Mouse (Mus musculus) stomach, embryonic 15.5 days (tissue): Measurements from ENCODE around the gene Snhg11. TPM values are rescaled to one million over a fixed set of nuclear protein-coding genes. Genes with fewer than 3 reads are reported as not detected.

Source experiments
- ATAC-seq: fragments of 200-750 bp; cut with Nextera tagmentation; 2 replicates; pipeline ENCODE4 v1.8.0; 2017; ENCODE audit warnings: low read depth, moderate number of reproducible peaks, moderate TSS enrichment; ENCODE audit not compliant: insufficient read depth, low FRiP score
- H3K27ac ChIP-seq: fragments of 300-500 bp; sonication (generic); 2 replicates; pipeline ENCODE4 v1.5.1; 2015; ENCODE audit warnings: mild to moderate bottlenecking, inconsistent platforms
- H3K27me3 ChIP-seq: fragments of 300-500 bp; sonication (generic); replicated peaks from 2 replicates; pipeline ENCODE4 v1.6.1; 2015; ENCODE audit warnings: inconsistent platforms
- H3K36me3 ChIP-seq: fragments of 300-500 bp; sonication (generic); 2 replicates; pipeline ENCODE4 v1.6.1; 2015; ENCODE audit warnings: inconsistent platforms
- H3K4me1 ChIP-seq: fragments of 300-500 bp; sonication (generic); 2 replicates; pipeline ENCODE4 v1.6.1; 2015; ENCODE audit warnings: inconsistent platforms
- H3K4me2 ChIP-seq: fragments of 300-500 bp; sonication (generic); 2 replicates; pipeline ENCODE4 v1.6.1; 2015; ENCODE audit warnings: mild to moderate bottlenecking, inconsistent platforms
- H3K4me3 ChIP-seq: fragments of 300-500 bp; sonication (generic); replicated peaks from 2 replicates; pipeline ENCODE4 v1.5.1; 2015; ENCODE audit warnings: inconsistent platforms
- H3K9ac ChIP-seq: fragments of 300-500 bp; sonication (generic); 2 replicates; pipeline ENCODE4 v1.6.1; 2015; ENCODE audit warnings: inconsistent platforms
- H3K9me3 ChIP-seq: fragments of 300-500 bp; sonication (generic); 2 replicates; pipeline ENCODE4 v1.6.1; 2016; ENCODE audit warnings: inconsistent platforms
- whole genome bisulfite sequencing: fragments of 180-500 bp; shearing (Covaris S2); methylation state at CpG from one replicate; pipeline ENCODE4 v1.1.7; 2015; 5-methylcytosine and 5-hydroxymethylcytosine counted together
- polyA plus RNA-seq: library from polyadenylated mRNA; unstranded; fragments of >200 nt; fragmentation: Nextera tagmentation; extraction: Ambion mirVana; gene quantifications from 2 replicates; pipeline ENCODE4 v1.2.1, GENCODE M21; 2015

Gene Snhg11
- polyA plus RNA-seq, 1 experiment from 2014 or later = 6.9 TPM

DNA sequence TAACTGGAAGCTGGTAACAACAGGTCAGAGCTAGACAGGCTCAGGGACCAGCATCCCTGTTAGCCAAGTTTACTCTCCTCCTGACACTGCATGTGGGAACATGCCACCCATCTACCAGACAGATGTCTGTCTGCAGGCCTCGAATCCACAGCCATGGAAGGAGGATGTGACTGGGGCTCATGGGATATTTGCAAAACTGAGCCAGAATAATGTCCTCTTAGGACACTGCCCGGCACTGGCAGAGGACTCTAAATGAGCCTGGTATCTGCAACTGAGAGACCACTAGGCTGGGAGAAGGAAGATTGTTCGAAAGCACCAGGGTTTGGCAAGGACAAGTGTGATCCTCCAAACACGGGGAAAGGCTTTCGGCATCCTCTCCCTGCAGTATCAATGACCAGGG, 19.3 kb upstream of the Snhg11 start:
- Histone ChIP-seq H3K27ac (no peak overlapping the region), H3K36me3 (peaks cover 51% of the 10 kb centered on the region)
- no peak for ATAC-seq

DNA sequence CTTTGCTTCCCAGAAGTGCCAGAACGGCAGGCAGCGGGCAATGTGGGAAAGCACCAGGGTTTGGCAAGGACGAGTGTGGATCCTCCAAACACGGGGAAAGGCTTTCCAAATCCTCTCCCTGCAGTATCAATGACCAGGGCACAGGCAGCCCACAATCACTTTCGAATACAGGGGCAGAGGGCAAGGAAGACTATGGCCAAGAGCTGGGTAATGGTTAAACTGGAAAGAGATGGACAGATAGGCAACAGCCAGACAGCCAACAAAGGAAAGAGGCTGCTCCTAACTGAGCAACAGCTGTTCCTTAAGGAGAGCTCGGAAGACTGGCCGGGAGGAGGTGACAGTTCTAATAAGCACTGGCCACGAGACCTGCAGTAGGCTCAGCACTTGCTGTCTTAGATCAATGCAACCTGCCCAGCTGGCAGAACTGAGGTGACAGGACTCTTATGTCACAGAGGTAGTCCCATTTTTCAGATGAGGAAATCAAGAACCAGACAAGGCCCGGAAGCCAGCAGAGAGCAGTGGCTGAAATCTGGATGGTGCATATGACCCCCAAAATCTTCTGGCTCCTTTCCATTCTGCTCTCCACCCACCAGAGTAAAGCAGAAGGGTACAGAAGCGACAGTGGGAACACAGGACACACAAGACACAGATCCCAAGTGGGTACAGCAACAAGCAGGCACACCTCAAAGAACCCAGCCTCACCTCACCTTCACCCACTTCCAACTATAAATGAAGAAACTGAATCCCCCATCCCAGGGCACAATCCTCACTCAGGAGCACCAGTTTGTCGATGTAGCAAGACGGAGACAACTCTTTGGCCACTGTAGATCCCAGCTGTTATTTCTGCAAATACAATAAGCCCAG, 15.4 kb upstream of the Snhg11 start:
- ATAC-seq = no peak
- H3K27me3 ChIP-seq = no peaks in the 10 kb centered on the region
- peak overlapping the region; percentile 71 for H3K4me2 ChIP-seq
- no peaks in the 10 kb centered on the region for H3K9me3 ChIP-seq
- H3K27ac ChIP-seq = no peak overlapping the region
- WGBS = 55% methylated on average over 12 of the region's 12 CpGs
- peaks cover 43% of the 10 kb centered on the region for H3K36me3 ChIP-seq
- H3K4me1 ChIP-seq = peaks cover 21% of the 10 kb centered on the region; the same call in 1 of the 2 replicates
- H3K9ac ChIP-seq = peak overlapping the region; percentile 90; the same call in 1 of the 2 replicates
- peak overlapping the region; percentile 83 for H3K4me3 ChIP-seq

More for the DNA sequence above, 19.3 kb upstream of the Snhg11 start:
- Histone ChIP-seq H3K9ac (no peak overlapping the region), H3K27me3 (no peaks in the 10 kb centered on the region), H3K4me1 (peaks cover 21% of the 10 kb centered on the region; the same call in 1 of the 2 replicates), H3K9me3 (no peaks in the 10 kb centered on the region), H3K4me3 (no peak overlapping the region), H3K4me2 (no peak overlapping the region)
- 87% methylated on average over 5 of the region's 5 CpGs for WGBS

DNA sequence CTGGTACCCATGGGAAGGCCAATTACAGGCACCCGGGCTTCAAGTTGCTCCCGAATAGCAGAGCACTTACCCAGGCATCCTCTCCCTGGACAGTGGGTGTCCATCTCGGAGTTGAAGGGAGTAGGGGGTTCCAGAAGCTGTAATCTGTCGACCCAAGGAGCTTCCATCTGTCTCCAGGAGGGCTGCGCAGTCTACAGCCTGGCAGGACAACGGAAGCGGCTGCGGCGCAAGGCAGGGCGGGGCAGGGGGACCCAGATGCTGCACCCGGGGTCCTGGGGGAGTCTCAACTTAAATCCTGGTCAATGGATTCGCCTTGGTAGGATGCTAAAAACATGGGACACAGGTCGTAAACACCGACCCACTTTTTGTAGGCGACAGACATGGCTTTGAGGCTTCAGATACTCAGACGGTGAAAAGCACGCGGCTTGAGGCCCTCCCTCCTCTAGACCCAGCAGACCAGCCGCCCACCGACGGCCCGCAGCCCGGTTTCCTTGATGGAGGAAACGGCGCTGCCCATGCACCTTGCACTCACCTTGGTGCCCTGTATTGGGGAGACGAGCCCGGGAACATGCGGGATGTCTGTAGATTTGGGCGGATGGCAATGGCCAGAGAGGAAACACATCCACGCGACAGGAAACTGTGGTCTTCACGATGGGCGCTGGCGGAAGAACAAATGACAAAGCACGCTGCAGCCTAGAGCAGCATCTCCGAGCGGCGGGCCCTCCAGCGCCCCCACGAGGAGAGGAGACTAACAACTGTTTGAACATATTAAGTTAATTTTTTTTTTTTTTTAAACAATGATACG, 14.4 kb upstream of the Snhg11 start:
- WGBS = under 1% methylated on average over 41 of the region's 41 CpGs
- no peaks in the 10 kb centered on the region for H3K27me3 ChIP-seq
- peak overlapping the region; percentile 90 for H3K9ac ChIP-seq
- H3K4me2 ChIP-seq = peak overlapping the region; percentile 71
- peak; percentile 81 for ATAC-seq
- H3K27ac ChIP-seq = peak overlapping the region; percentile 86
- peak overlapping the region; percentile 83 for H3K4me3 ChIP-seq
- H3K9me3 ChIP-seq = no peaks in the 10 kb centered on the region
- H3K36me3 ChIP-seq = peaks cover 36% of the 10 kb centered on the region
- peaks cover 21% of the 10 kb centered on the region; the same call in 1 of the 2 replicates for H3K4me1 ChIP-seq

DNA sequence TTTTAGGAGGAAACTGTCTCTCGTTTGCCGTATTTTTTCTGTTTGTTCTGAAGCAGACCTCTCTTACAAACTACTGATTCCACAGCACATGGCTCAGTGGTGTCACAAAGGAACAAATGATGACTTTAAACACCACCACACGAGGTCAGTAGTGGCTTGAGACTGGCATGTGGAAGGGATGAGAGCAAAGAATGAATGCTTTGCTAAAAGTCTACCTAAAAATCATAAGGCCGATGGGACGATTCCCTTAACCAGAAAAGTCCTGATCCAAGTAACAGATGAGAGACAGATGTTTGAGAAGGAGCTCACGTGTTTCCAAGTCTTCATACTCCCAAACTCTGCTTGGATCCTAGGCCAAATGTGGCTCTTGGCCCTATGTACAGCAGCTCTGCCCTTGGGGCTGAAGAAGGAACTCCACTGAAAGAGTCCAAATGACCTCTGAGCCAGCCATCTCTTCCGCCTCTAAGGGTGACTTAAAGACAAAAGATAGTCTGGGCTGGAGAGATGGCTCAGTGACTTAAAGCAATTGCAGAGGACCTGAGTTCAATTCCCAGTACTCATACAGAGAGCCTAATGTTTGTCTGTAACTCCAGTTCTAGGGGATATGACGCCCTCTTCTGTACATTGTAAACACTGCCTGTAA, 13.6 kb upstream of the Snhg11 start:
- no peak for ATAC-seq
- no peaks in the 10 kb centered on the region for H3K9me3 ChIP-seq
- peak overlapping the region; percentile 71 for H3K4me2 ChIP-seq
- H3K27ac ChIP-seq = peak overlapping the region; percentile 18; the same call in 1 of the 2 replicates
- peaks cover 30% of the 10 kb centered on the region for H3K36me3 ChIP-seq
- no peaks in the 10 kb centered on the region for H3K27me3 ChIP-seq
- WGBS = 32% methylated on average over 8 of the region's 8 CpGs
- H3K9ac ChIP-seq = no peak overlapping the region
- peaks cover 21% of the 10 kb centered on the region; the same call in 1 of the 2 replicates for H3K4me1 ChIP-seq
- H3K4me3 ChIP-seq = peak overlapping the region; percentile 83

DNA sequence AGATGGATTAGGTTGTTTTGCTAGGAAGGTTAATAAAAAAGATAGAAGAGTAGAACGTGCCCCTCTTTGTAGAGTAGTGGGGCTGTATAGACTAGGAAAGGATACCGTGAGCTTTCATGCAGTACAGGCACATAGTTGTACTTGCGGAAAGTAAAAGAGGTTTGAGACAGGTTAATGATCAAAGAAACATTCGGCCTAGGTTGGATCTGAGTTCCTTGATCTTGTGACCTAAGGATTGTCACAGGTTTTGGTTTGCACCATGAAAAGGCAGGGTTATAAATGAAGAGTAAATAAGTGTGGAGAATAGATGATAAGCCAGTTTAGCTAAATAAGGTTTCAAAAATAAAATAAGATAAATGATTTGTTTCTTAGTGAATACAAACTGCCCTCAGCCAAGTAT, 11.3 kb upstream of the Snhg11 start:
- H3K4me2 ChIP-seq = no peak overlapping the region
- peaks cover 11% of the 10 kb centered on the region; the same call in 1 of the 2 replicates for H3K4me1 ChIP-seq
- H3K27ac ChIP-seq = no peak overlapping the region
- no peak overlapping the region for H3K9ac ChIP-seq
- no peak overlapping the region for H3K4me3 ChIP-seq
- WGBS = 73% methylated on average over 4 of the region's 4 CpGs
- H3K36me3 ChIP-seq = peaks cover 8% of the 10 kb centered on the region
- no peaks in the 10 kb centered on the region for H3K9me3 ChIP-seq
- no peak for ATAC-seq
- H3K27me3 ChIP-seq = no peaks in the 10 kb centered on the region

DNA sequence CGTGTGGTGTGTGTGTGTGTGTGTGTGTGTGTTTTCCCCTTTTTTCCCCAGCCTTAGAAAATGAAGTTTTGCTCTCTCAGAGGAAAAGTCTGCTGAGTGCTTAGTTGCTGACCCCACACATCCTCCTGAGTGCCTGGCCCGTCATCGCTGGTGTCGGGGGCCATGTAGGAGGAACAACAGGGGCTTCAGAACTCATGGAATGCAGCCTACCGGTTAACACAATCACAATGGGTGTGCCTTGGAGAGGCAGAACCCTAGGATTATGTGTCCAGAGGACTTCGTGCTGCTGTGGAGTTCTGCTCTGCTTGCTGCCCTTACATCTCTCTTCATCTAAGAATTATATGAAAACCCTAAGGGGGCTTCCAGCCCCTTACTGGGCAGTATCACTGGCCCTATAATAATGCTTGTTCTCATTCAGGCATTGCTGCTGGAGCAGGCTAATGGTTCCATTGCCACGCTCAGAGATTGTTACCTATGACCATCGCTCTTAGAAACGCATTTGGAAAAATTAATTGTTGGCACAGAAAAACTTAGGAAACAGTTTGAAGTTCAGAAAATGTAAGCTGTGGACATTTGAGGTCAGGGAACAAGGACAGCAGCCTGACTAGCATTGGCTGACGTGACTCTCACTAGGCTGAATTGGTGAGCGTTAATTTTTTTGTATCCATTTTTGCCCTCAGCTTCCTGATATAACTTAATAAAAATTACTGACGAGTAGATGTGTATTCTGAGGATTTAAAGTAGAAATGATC, 10.2 kb upstream of the Snhg11 start:
- Histone ChIP-seq H3K27me3 (no peaks in the 10 kb centered on the region), H3K4me1 (0 out of 2 replicates have a peak, but pooled peaks cover under 1% of the 10 kb centered on the region), H3K27ac (no peak overlapping the region), H3K9ac (no peak overlapping the region), H3K36me3 (no peaks in the 10 kb centered on the region), H3K4me3 (no peak overlapping the region), H3K9me3 (no peaks in the 10 kb centered on the region), H3K4me2 (no peak overlapping the region)
- ATAC-seq = no peak
- WGBS = 71% methylated on average over 12 of the region's 12 CpGs

DNA sequence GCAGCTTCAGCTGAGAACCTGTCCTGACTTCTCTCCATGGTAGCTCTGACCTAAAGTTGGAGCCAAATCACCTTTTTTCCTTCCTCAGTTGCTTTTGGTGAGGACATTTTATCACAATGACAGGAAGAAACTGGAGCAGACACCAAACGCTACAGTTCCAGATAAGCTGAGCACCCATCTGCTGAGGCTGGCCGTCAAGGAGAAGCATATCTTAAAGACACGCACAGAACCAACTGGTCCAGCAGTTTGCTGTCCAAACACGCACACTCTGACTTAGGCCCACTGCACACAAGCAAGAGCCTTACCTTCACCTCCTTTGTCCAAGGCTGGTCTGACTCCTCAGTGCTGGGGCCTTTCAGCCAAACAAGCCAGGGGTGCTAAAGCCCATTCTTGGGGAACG, 7.8 kb upstream of the Snhg11 start:
- Histone ChIP-seq H3K9ac (no peak overlapping the region), H3K27ac (no peak overlapping the region), H3K36me3 (no peaks in the 10 kb centered on the region), H3K4me3 (no peak overlapping the region), H3K4me2 (no peak overlapping the region), H3K9me3 (no peaks in the 10 kb centered on the region), H3K4me1 (no peaks in the 10 kb centered on the region), H3K27me3 (no peaks in the 10 kb centered on the region)
- ATAC-seq = no peak
- 73% methylated on average over 5 of the region's 5 CpGs for WGBS

- WGBS = 92% methylated on average over 8 of the region's 8 CpGs
- Histone ChIP-seq H3K4me3 (no peak overlapping the region), H3K4me1 (no peaks in the 10 kb centered on the region), H3K4me2 (no peak overlapping the region), H3K27ac (no peak overlapping the region), H3K9me3 (no peaks in the 10 kb centered on the region), H3K27me3 (no peaks in the 10 kb centered on the region), H3K36me3 (no peaks in the 10 kb centered on the region), H3K9ac (no peak overlapping the region)
- ATAC-seq = no peak
These were observed 7.1 kb upstream of the Snhg11 start for GRCm38 (mm10) chr2:158368313-158368712.

DNA sequence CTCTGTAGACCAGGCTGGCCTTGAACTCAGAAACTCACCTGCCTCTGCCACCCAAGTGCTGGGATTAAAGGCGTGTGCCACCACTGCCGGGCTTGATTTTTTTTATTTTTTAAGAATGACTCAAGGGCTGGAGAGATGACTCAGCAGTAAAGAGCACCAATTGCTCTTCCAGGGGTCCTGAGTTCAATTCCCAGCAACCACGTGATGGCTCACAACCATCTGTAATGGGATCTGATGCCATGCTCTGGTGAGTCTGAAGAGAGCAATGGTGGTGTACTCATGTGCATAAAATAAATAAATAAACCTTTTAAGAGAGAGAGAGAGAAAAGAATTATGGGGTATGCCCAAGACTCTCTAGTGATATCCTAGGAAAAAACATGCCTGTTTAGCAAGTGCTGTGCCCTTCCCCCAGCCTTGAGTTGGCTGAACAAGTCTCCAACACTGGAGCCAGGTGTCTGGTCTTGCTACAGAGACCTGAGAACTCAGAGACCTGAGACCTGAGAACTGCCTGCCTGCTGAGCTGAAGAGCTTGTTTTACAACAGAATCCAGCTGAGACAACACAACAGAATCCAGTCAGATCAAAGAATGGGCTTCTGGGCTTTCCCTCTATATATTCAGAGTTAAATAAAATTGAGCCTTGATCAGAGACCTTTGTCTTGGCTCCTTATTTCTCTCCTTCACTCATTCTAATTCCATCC, 5.8 kb upstream of the Snhg11 start:
- no peak for ATAC-seq
- Histone ChIP-seq H3K9me3 (no peaks in the 10 kb centered on the region), H3K9ac (no peak overlapping the region), H3K4me2 (no peak overlapping the region), H3K4me3 (no peak overlapping the region), H3K36me3 (no peaks in the 10 kb centered on the region), H3K27ac (no peak overlapping the region), H3K27me3 (no peaks in the 10 kb centered on the region), H3K4me1 (no peaks in the 10 kb centered on the region)
- 72% methylated on average over 3 of the region's 3 CpGs for WGBS

DNA sequence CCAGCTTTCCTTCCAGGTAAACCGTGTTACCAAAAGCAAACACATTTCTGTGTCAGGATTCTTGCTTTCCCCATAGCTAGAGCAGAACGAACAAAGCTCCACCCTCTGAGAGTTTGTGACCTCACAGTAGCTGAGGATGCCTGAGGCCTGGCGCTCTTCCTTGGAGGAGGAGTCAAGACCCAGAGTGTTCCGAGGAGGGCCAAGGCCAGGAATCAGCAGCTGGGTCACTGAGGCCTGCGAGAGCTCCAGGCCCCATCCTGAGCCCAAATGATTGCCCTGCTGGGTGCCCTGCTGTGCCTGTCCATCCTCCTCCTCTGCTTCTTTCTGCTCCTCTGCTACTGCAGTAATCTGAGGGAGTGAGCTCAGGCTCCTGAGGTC, 5.3 kb upstream of the Snhg11 start:
- H3K9me3 ChIP-seq = no peaks in the 10 kb centered on the region
- H3K4me2 ChIP-seq = no peak overlapping the region
- H3K36me3 ChIP-seq = no peaks in the 10 kb centered on the region
- peaks cover under 1% of the 10 kb centered on the region; the same call in 1 of the 2 replicates for H3K27me3 ChIP-seq
- WGBS = 26% methylated on average over 5 of the region's 5 CpGs
- H3K4me3 ChIP-seq = no peak overlapping the region
- no peak overlapping the region for H3K9ac ChIP-seq
- H3K27ac ChIP-seq = no peak overlapping the region
- ATAC-seq = no peak
- H3K4me1 ChIP-seq = 0 out of 2 replicates have a peak, but pooled peaks cover under 1% of the 10 kb centered on the region

DNA sequence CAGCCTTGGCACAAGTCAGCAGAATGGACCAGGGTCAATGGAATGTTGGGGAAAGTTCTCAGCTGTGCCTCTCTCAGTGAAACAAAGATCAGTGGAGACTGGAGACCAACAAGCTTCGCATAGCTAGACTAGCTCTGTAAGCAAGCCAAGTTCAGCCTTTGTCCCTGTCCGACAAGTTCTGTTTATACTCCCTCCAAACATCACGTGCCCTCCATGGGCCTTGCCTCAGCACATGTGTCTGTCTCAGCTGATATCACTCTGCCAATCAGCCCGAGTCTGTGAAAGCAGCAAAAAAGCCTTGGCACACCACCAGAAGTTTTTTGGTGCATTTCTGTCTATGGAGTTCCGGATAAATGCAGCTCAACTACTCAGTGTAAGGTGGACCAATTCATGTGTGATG, 2.4 kb upstream of the Snhg11 start:
- ATAC-seq = no peak
- Histone ChIP-seq H3K4me1 (peaks cover 8% of the 10 kb centered on the region; the same call in 1 of the 2 replicates), H3K27ac (no peak overlapping the region), H3K9ac (no peak overlapping the region), H3K4me3 (no peak overlapping the region), H3K4me2 (no peak overlapping the region), H3K27me3 (peaks cover 13% of the 10 kb centered on the region), H3K36me3 (no peaks in the 10 kb centered on the region), H3K9me3 (no peaks in the 10 kb centered on the region)
- WGBS = 44% methylated on average over 5 of the region's 5 CpGs
